Mouse (Mus musculus) forebrain, embryonic 14.5 days (tissue): ENCODE data around the gene Tubb3. TPM values are rescaled to one million over a fixed set of nuclear protein-coding genes. Genes with fewer than 3 reads are reported as not detected.
A peak's percentile ranks its signal among the peaks of the same experiment; 100 is the strongest.

ENCODE experiments used
- ATAC-seq: fragments of 200-750 bp; cut with Nextera tagmentation; 2 replicates; pipeline ENCODE4 v1.8.0; 2017; ENCODE audit warnings: mild to moderate bottlenecking, moderate library complexity
- DNase-seq: peaks from one replicate; pipeline ENCODE4 v3.0.0-alpha.2; 2015; ENCODE audit warnings: low spot score
- H3K27ac ChIP-seq: fragments of 300-500 bp; sonication (generic); 2 replicates; pipeline ENCODE4 v1.5.1; 2014; ENCODE audit warnings: low read depth, mild to moderate bottlenecking, control low read depth, low read length, moderate library complexity
- H3K27me3 ChIP-seq: fragments of 300-500 bp; sonication (generic); replicated peaks from 2 replicates; pipeline ENCODE4 v1.6.1; 2014; ENCODE audit warnings: low read length, control low read depth, mixed read lengths; ENCODE audit not compliant: control insufficient read depth, insufficient read depth
- H3K36me3 ChIP-seq: fragments of 300-500 bp; sonication (generic); 2 replicates; pipeline ENCODE4 v1.6.1; 2014; ENCODE audit warnings: low read length, control low read depth; ENCODE audit not compliant: control insufficient read depth, insufficient read depth
- H3K4me1 ChIP-seq: fragments of 300-500 bp; sonication (generic); 2 replicates; pipeline ENCODE4 v1.6.1; 2014; ENCODE audit warnings: antibody characterized with exemption, low read length, control low read depth; ENCODE audit not compliant: control insufficient read depth, insufficient read depth
- H3K4me2 ChIP-seq: fragments of 300-500 bp; sonication (generic); 2 replicates; pipeline ENCODE4 v1.6.1; 2014; ENCODE audit warnings: mild to moderate bottlenecking, control low read depth, low read length
- H3K4me3 ChIP-seq: fragments of 300-500 bp; sonication (generic); 2 replicates; pipeline ENCODE4 v1.5.1; 2014; ENCODE audit warnings: low read depth, low read length, control low read depth
- H3K9ac ChIP-seq: fragments of 300-500 bp; sonication (generic); 2 replicates; pipeline ENCODE4 v1.6.1; 2014; ENCODE audit warnings: mild to moderate bottlenecking, low read length, control low read depth, moderate library complexity
- H3K9me3 ChIP-seq: fragments of 300-500 bp; sonication (generic); replicated peaks from 2 replicates; pipeline ENCODE4 v1.6.1; 2016; ENCODE audit warnings: low read length, control low read depth, mixed read lengths; ENCODE audit not compliant: control insufficient read depth
- WGBS: fragments of 180-500 bp; shearing (Covaris S2); extraction: QIAGEN DNeasy Blood & Tissue Kit; methylation state at CpG from one replicate; pipeline ENCODE4 v1.1.7; 2014; 5-methylcytosine and 5-hydroxymethylcytosine counted together
- polyA plus RNA-seq: library from polyadenylated mRNA; unstranded; fragments of >200 nt; fragmentation: Nextera tagmentation; extraction: Ambion mirVana; gene quantifications from 2 replicates; pipeline ENCODE4 v1.2.1, GENCODE M21; 2014

Tubb3 gene
- polyA plus RNA-seq, 1 experiment from 2014 or later, result 1,786 TPM

DNA sequence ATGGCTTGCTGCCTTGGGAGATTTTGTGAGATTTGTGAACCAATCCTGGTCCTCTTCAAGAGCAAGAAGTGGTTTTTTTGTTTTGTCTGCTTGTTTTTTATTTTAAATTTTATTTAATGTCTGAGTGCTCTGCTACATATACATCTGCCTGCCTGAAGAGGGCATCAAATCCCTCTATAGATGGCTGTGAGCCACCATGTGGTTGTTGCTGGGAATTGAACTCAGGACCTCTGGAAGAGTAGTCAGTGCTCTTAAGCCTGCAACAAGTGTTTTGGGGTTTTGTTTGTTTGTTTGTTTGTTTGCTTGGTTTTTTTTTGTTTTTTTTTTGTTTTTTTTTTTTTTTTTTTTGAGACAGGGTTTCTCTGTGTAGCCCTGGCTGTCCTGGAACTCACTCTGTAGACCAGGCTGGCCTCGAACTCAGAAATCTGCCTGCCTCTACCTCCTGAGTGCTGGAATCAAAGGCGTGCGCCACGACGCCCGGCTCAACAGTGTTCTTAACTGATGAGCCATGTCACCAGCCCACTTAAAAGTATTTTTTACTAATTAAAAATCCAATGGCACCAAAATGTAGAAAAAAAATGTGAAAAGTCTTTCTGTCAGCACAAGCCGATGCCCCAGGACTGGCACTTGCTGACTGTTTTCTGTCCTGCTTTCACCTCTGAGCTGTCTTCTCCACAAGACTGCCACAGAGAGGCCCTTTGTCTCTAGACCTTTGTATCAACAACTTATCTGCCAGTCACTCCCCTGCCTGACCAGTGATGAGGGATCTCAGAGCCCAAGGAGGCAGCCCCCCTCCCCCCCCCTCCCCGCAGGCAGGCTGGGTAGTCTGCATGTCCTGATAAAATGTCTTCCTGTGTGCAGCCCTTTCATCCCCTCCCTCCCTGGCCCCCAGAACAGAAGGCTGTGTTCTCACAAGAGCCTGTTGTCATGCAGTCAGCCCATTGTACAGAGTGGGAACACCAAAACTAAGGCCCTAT, 5.0 kb downstream of the Tubb3 start:
- no peak overlapping the region; the same call in 1 of the 2 replicates for H3K9ac ChIP-seq
- peak overlapping the region; percentile 13; the same call in 1 of the 2 replicates for H3K4me3 ChIP-seq
- peak; percentile 57 for DNase-seq
- H3K27ac ChIP-seq, result no peak overlapping the region
- WGBS, result 84% methylated on average over 8 of the region's 8 CpGs
- no peaks in the 10 kb centered on the region for H3K9me3 ChIP-seq
- H3K36me3 ChIP-seq, result peaks cover 49% of the 10 kb centered on the region
- no peak for ATAC-seq
- peaks cover 9% of the 10 kb centered on the region for H3K4me1 ChIP-seq
- H3K27me3 ChIP-seq, result no peaks in the 10 kb centered on the region
- peak overlapping the region; percentile 97 for H3K4me2 ChIP-seq

DNA sequence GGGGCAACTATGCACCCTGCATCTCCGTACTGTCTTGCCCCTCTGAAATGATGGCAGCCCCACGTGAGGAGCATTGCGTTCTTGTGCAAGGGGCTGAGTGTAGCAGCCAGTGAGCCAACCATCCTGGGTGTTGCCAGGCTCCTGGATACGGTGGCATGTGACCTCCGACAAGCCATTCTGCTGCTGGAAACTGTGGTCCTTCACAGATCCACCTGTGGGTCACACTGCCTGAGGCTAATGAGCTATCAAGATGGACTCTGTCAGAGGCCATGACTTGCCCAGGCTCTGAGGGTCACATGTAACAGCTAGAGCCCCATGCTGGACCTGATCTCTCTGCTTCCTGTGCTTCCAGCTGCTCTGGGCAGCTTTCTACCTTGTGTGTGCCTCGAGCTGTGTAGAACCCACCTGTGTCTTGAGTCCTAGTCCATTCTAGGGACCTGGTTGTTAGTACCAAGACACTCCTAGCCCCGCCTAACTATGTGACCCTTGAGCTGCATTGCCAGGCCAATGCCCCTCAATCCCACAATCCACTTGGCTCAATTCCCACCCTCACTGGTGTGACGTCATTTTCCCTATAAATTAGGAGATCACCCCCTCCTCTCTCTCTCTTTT, 5.8 kb downstream of the Tubb3 start:
- DNase-seq (no peak), ATAC-seq (no peak)
- Histone ChIP-seq H3K4me3 (no peak overlapping the region), H3K36me3 (peaks cover 55% of the 10 kb centered on the region), H3K9ac (no peak overlapping the region), H3K4me2 (peak overlapping the region; percentile 32; the same call in 1 of the 2 replicates), H3K27ac (no peak overlapping the region), H3K27me3 (no peaks in the 10 kb centered on the region), H3K4me1 (peaks cover 9% of the 10 kb centered on the region), H3K9me3 (no peaks in the 10 kb centered on the region)
- WGBS, result 84% methylated on average over 8 of the region's 8 CpGs

DNA sequence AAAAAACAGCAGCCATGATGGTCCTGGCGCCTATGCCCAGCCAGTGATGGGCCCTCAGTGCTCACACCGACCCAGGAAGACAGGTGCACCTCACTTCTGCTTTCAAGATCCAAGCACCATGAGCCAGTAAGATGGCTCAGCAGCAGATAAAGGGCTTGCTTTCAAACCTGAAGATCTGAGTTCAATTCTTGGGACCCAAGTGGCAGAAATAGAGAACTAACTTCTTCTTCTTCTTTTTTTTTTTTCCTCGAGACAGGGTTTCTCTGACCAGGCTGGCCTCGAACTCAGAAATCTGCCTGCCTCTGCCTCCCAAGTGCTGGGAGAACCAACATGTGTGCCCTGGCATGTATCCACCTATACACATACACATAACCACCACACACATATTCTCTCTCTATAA, 8.5 kb downstream of the Tubb3 start:
- ATAC-seq (no peak), DNase-seq (no peak)
- peaks cover 70% of the 10 kb centered on the region for H3K36me3 ChIP-seq
- no peak overlapping the region for H3K9ac ChIP-seq
- no peak overlapping the region for H3K4me3 ChIP-seq
- peaks cover 9% of the 10 kb centered on the region for H3K4me1 ChIP-seq
- H3K27ac ChIP-seq, result no peak overlapping the region
- no peaks in the 10 kb centered on the region for H3K9me3 ChIP-seq
- no peaks in the 10 kb centered on the region for H3K27me3 ChIP-seq
- no peak overlapping the region for H3K4me2 ChIP-seq
- 92% methylated on average over 4 of the region's 4 CpGs for WGBS

DNA sequence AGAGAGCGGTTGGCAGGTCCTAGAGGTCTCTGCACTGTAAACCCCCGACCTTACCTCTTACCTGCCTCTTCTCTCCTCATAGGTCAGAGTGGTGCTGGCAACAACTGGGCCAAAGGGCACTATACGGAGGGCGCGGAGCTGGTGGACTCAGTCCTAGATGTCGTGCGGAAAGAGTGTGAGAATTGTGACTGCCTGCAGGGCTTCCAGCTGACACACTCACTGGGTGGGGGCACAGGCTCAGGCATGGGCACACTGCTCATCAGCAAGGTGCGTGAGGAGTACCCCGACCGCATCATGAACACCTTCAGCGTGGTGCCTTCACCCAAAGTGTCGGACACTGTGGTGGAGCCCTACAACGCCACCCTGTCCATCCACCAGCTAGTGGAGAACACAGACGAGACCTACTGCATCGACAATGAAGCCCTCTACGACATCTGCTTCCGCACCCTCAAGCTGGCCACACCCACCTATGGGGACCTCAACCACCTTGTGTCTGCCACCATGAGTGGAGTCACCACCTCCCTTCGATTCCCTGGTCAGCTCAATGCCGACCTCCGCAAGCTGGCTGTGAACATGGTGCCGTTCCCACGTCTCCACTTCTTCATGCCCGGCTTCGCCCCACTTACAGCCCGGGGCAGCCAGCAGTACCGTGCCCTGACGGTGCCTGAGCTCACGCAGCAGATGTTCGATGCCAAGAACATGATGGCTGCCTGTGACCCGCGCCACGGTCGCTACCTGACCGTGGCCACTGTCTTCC, 9.5 kb downstream of the Tubb3 start:
- no peaks in the 10 kb centered on the region for H3K9me3 ChIP-seq
- peaks cover 70% of the 10 kb centered on the region for H3K36me3 ChIP-seq
- no peak overlapping the region for H3K4me3 ChIP-seq
- H3K4me1 ChIP-seq, result peaks cover 8% of the 10 kb centered on the region
- DNase-seq, result no peak
- H3K9ac ChIP-seq, result no peak overlapping the region
- no peak for ATAC-seq
- WGBS, result 97% methylated on average over 34 of the region's 34 CpGs
- no peak overlapping the region for H3K27ac ChIP-seq
- no peak overlapping the region for H3K4me2 ChIP-seq
- no peaks in the 10 kb centered on the region for H3K27me3 ChIP-seq

DNA sequence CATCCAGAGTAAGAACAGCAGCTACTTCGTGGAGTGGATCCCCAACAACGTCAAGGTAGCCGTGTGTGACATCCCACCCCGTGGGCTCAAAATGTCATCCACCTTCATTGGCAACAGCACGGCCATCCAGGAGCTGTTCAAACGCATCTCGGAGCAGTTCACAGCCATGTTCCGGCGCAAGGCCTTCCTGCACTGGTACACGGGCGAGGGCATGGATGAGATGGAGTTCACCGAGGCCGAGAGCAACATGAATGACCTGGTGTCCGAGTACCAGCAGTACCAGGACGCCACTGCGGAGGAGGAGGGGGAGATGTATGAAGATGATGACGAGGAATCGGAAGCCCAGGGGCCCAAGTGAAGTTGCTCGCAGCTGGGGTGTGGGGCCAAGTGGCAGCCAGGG, 10.1 kb downstream of the Tubb3 start:
- H3K36me3 ChIP-seq, result peaks cover 69% of the 10 kb centered on the region
- no peak for ATAC-seq
- 89% methylated on average over 19 of the region's 19 CpGs for WGBS
- peaks cover 7% of the 10 kb centered on the region; the same call in 1 of the 2 replicates for H3K4me1 ChIP-seq
- no peak overlapping the region for H3K9ac ChIP-seq
- H3K4me3 ChIP-seq, result no peak overlapping the region
- H3K9me3 ChIP-seq, result peaks cover 1% of the 10 kb centered on the region; the same call in 1 of the 2 replicates
- no peak overlapping the region for H3K4me2 ChIP-seq
- DNase-seq, result no peak
- H3K27ac ChIP-seq, result no peak overlapping the region
- no peaks in the 10 kb centered on the region for H3K27me3 ChIP-seq

DNA sequence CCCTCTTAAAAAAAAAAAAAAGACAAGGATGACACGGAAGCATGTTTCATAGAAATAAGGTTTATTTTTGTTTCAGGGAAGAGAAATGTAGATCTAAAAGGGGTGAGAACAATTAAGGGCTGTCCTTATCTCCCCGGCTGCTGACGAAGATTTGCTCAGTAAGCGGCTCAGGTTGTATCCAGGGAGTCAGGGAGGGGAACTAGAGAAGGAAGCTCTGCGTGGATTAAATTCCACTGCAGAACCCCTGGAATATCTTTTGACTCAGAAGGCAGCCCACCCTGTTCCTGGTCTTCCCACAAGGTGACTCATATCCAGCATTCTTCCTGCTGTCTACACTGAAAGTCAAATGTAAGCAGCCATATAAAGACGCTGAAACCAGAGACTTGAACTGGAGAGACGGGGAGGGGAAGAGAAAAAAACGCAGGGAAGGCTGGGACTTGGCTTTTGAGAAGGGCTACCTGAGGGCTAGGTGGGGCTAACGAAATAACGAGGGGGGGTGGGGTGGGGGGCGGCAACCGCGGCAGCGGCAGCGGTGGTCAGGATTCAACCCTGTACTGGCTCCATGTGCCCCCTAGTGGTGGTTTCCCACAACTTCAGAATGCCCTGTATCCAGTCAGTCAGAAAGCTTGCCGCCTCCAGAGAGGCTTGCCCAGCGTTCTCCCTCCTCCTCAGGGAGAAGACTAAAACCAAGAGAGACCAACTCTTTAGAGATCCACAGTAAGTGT, 11.0 kb downstream of the Tubb3 start:
- peaks cover 62% of the 10 kb centered on the region for H3K36me3 ChIP-seq
- DNase-seq (peak; percentile 86), ATAC-seq (peak; percentile 75)
- H3K9me3 ChIP-seq, result peaks cover 9% of the 10 kb centered on the region; the same call in 1 of the 2 replicates
- H3K4me1 ChIP-seq, result 0 out of 2 replicates have a peak, but pooled peaks cover under 1% of the 10 kb centered on the region
- H3K27ac ChIP-seq, result no peak overlapping the region
- H3K27me3 ChIP-seq, result no peaks in the 10 kb centered on the region
- H3K9ac ChIP-seq, result 0 out of 2 replicates have a peak overlapping the region, but pooled peaks have one; percentile 25
- H3K4me3 ChIP-seq, result no peak overlapping the region
- WGBS, result 19% methylated on average over 17 of the region's 17 CpGs
- H3K4me2 ChIP-seq, result peak overlapping the region; percentile 12; the same call in 1 of the 2 replicates

DNA sequence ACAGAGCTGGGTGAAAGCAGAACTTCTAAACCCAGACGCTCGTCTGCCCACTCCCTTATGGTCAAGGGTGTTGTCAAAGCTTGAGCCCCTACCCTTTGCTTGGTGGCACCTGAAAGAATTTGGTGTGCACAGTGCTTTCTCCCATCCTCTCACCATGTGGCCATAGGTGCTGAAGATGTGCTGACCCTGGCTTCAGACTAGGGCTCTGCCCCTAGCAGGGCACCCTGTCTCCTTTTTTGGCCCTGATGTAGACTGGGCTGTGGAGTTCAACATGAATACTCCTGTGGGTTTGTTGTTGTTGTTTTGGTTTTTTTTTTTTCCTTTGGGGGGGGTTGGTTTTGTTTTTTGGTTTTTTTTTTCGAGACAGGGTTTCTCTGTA, 11.5 kb downstream of the Tubb3 start:
- Histone ChIP-seq H3K27ac (no peak overlapping the region), H3K27me3 (no peaks in the 10 kb centered on the region), H3K36me3 (peaks cover 56% of the 10 kb centered on the region), H3K4me2 (no peak overlapping the region), H3K4me3 (no peak overlapping the region), H3K4me1 (no peaks in the 10 kb centered on the region), H3K9ac (no peak overlapping the region), H3K9me3 (peaks cover 14% of the 10 kb centered on the region; the same call in 1 of the 2 replicates)
- WGBS, result 12% methylated on average over 3 of the region's 3 CpGs
- DNase-seq (no peak), ATAC-seq (peak; percentile 6; the same call in 1 of the 2 replicates)

DNA sequence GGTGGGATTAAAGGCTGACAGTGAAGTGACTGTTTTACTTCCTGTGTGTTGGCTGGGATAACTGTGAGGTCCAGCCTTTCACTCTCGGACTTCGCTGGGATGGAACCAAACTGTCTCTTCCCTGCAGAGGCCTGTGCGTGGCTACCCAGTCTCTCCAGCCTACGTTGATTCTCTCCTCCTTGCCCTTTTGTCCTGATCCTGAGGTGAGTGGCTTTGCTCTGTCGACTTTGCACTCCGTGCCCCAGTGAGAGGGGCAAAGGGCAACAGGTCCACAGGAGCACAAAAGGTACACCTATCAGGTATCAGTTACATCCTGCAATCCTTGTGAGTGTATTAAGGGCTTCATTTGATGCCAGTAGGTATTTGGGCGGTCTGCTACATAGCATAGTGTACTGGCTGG, 12.2 kb downstream of the Tubb3 start, which contains the start of gene Def8:
Gene Def8 (plus strand): TSS at position 87 of the 400 bp plus-strand sequence.
- 82% methylated on average over 7 of the region's 7 CpGs for WGBS
- peaks cover 50% of the 10 kb centered on the region for H3K36me3 ChIP-seq
- DNase-seq (no peak), ATAC-seq (no peak)
- H3K27ac ChIP-seq, result no peak within 1 kb of the TSS
- no peaks in the 10 kb centered on the region for H3K27me3 ChIP-seq
- H3K4me3 ChIP-seq, result no peak within 1 kb of the TSS
- no peaks in the 10 kb centered on the region for H3K4me1 ChIP-seq
- no peak within 1 kb of the TSS for H3K9ac ChIP-seq
- peaks cover 20% of the 10 kb centered on the region; the same call in 1 of the 2 replicates for H3K9me3 ChIP-seq
- peak within 1 kb of the TSS; percentile 12; the same call in 1 of the 2 replicates for H3K4me2 ChIP-seq
